Comparison of ENCODE assay signal across 8 mouse cellular contexts in the genomic region with DNA sequence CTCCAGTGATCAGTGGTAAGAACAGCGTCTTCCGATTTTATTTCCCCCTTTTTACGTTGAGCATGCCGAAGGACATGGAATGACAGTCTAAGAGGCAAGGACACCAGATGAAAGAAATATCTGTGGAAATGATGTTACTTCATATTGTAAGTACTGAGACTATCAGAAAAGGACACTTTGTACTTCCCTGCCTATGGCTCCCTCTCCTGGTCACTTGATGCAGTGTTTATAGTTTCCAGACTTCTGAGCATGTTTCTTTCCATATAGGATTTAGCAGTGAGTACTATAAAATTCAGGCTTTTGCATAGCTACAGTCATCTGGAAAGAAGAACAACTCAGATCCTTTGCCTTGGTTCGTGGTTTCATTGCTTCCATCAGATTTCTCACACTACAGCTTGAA.
DNase-seq lines count a peak whose midpoint lies in the region; ATAC-seq and TF ChIP-seq lines count a peak whose summit lies in the region.
"Not testable (repeated sequence)": the region's sequence is repeated elsewhere in the genome, so short reads cannot be mapped to it uniquely, and the experiment has no call there.

No protein-coding gene starts in this region.

- H3K9me3 ChIP-seq in ES-E14 (ENCODE audit: control insufficient read depth, insufficient read depth, low read depth, low read length); embryonic facial prominence, embryonic 11.5 days (replicated peaks; ENCODE audit: control insufficient read depth, low read length); hindbrain, embryonic 14.5 days (ENCODE audit: control insufficient read depth, low read length); midbrain, embryonic 14.5 days (ENCODE audit: control insufficient read depth, low read length): not testable (repeated sequence)

- H3K9ac ChIP-seq in ES-E14 (ENCODE audit: insufficient read depth, low read depth, low read length, poor library complexity, severe bottlenecking); embryonic facial prominence, embryonic 11.5 days (replicated peaks; ENCODE audit: low read length); hindbrain, embryonic 14.5 days; midbrain, embryonic 14.5 days (replicated peaks; ENCODE audit: low read length): not testable (repeated sequence)

- not testable (repeated sequence) for ATAC-seq in embryonic facial prominence, embryonic 11.5 days (replicated peaks; ENCODE audit: insufficient number of reproducible peaks, low FRiP score, low TSS enrichment, low read depth); hindbrain, embryonic 14.5 days (ENCODE audit: low FRiP score); midbrain, embryonic 14.5 days (ENCODE audit: low FRiP score, low TSS enrichment)

- not testable (repeated sequence) for H3K4me1 ChIP-seq in ES-E14 (ENCODE audit: control insufficient read depth in 2 of 2, insufficient read depth in 2 of 2, low read length in 2 of 2, poor library complexity in 1 of 2); embryonic facial prominence, embryonic 11.5 days (ENCODE audit: control insufficient read depth, insufficient read depth, low read length); hindbrain, embryonic 14.5 days (replicated peaks; ENCODE audit: control insufficient read depth, insufficient read depth, low read length); midbrain, embryonic 14.5 days (ENCODE audit: control insufficient read depth, insufficient read depth, low read length)

- peak; percentile 6 for DNase-seq in 3T3-L1 (ENCODE audit: low read depth, low spot score)
- peak; percentile 20 for DNase-seq in ES-E14 (ENCODE audit: low read depth, low spot score)
- peak; percentile 39 for DNase-seq in ZHBTc4 (ENCODE audit: low read depth, low spot score)
- peak; percentile 2 for DNase-seq in embryonic facial prominence, embryonic 11.5 days (ENCODE audit: low spot score)
- peak; percentile 36 for DNase-seq in hindbrain, embryonic 14.5 days (ENCODE audit: low spot score)
- DNase-seq in left cerebral cortex, adult 2 months (ENCODE audit: extremely low spot score in 1 of 2, low spot score in 2 of 2), result peak in 1 of 2 experiments; percentile 9
- DNase-seq in midbrain, embryonic 14.5 days, result peak; percentile 32
- DNase-seq in right cerebral cortex, adult 2 months (ENCODE audit: low spot score in 2 of 2), result peak; percentile 8

- H3K4me2 ChIP-seq in embryonic facial prominence, embryonic 11.5 days (ENCODE audit: low read depth, low read length); hindbrain, embryonic 14.5 days (replicated peaks); midbrain, embryonic 14.5 days (ENCODE audit: low read length): not testable (repeated sequence)

- 70% methylated on average over 5 of the region's 5 CpGs for WGBS in embryonic facial prominence, embryonic 11.5 days
- WGBS in hindbrain, embryonic 14.5 days, result 79% methylated on average over 5 of the region's 5 CpGs
- 70% methylated on average over 5 of the region's 5 CpGs for WGBS in midbrain, embryonic 14.5 days

- in situ Hi-C loops in ES-E14 (cut with MboI; ENCODE audit: low sequenced_read_pairs in 2 of 2, unreplicated experiment in 2 of 2), result not testable (repeated sequence)

- H3K27me3 ChIP-seq in embryonic facial prominence, embryonic 11.5 days (ENCODE audit: control insufficient read depth, insufficient read depth, low read length); hindbrain, embryonic 14.5 days (ENCODE audit: control insufficient read depth, insufficient read depth, low read length); midbrain, embryonic 14.5 days (ENCODE audit: control insufficient read depth, insufficient read depth, low read length): not testable (repeated sequence)

- H3K27ac ChIP-seq in ES-E14 (ENCODE audit: insufficient read depth, low read depth, low read length, poor library complexity, severe bottlenecking); embryonic facial prominence, embryonic 11.5 days (replicated peaks; ENCODE audit: low read depth, low read length); hindbrain, embryonic 14.5 days; left cerebral cortex, adult 2 months; midbrain, embryonic 14.5 days (replicated peaks; ENCODE audit: low read depth, low read length): not testable (repeated sequence)

- H3K4me3 ChIP-seq in ES-E14 (ENCODE audit: insufficient read depth in 1 of 2, low read depth in 1 of 2, low read length in 2 of 2, poor library complexity in 1 of 2, severe bottlenecking in 1 of 2); embryonic facial prominence, embryonic 11.5 days (ENCODE audit: low read depth, low read length); hindbrain, embryonic 14.5 days (replicated peaks; ENCODE audit: low read length); left cerebral cortex, adult 2 months; midbrain, embryonic 14.5 days (replicated peaks; ENCODE audit: low read depth, low read length): not testable (repeated sequence)

- TF ChIP-seq CTCF in left cerebral cortex, adult 2 months (IDR thresholded peaks at IDR 0.05), result peak; percentile 39

- intact Hi-C loops in left cerebral cortex, adult 2 months (cut with DNase I), result not testable (repeated sequence)

- not testable (repeated sequence) for H3K36me3 ChIP-seq in ES-E14 (ENCODE audit: control insufficient read depth, insufficient read depth, low read length, poor library complexity, severe bottlenecking); embryonic facial prominence, embryonic 11.5 days (replicated peaks; ENCODE audit: control insufficient read depth, insufficient read depth, low read depth, low read length); hindbrain, embryonic 14.5 days (replicated peaks; ENCODE audit: control insufficient read depth, insufficient read depth); midbrain, embryonic 14.5 days (ENCODE audit: control insufficient read depth, insufficient read depth, low read length)
